Mouse (Mus musculus): ENCODE data around the gene Cobl. TPM values are rescaled to one million over a fixed set of nuclear protein-coding genes. Genes with fewer than 3 reads are reported as not detected.

Gene Cobl
- total RNA-seq, 2 experiments from 2014 or later = 2.0 to 2.8 TPM

DNA sequence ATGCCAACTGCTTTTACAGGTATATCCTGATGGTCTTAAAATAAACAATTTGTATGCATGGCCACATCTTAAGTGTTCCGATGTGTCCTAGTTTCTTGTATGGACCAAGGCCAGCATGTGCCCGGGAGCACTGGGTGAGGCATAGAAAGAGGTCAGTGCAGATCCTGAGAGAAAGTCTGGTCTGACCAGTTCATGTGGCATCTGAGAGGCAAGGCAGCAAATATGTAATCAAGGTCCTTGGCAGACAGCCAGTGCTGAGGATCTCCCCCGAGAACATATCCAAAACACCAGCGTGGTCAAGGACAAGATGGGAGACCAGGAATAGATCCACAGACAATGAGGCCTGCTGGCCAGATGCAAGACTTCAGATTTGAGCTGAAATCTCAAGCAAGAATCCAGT is 81.8 kb downstream of the Cobl start:
- peak in 1 of 2 experiments; percentile 32 for DNase-seq

- no peak for DNase-seq
Observed at GRCm38 (mm10) chr11:12381096-12381495, 83.7 kb downstream of the Cobl start.

- DNase-seq = no peak
Observed at GRCm38 (mm10) chr11:12376628-12377027, 88.1 kb downstream of the Cobl start.

- peak; percentile 81 to 85 for DNase-seq
Observed at GRCm38 (mm10) chr11:12373106-12374098, 91.4 kb downstream of the Cobl start.

GRCm38 (mm10) chr11:12370957-12371356 is 93.8 kb downstream of the Cobl start:
- no peak for DNase-seq

DNA sequence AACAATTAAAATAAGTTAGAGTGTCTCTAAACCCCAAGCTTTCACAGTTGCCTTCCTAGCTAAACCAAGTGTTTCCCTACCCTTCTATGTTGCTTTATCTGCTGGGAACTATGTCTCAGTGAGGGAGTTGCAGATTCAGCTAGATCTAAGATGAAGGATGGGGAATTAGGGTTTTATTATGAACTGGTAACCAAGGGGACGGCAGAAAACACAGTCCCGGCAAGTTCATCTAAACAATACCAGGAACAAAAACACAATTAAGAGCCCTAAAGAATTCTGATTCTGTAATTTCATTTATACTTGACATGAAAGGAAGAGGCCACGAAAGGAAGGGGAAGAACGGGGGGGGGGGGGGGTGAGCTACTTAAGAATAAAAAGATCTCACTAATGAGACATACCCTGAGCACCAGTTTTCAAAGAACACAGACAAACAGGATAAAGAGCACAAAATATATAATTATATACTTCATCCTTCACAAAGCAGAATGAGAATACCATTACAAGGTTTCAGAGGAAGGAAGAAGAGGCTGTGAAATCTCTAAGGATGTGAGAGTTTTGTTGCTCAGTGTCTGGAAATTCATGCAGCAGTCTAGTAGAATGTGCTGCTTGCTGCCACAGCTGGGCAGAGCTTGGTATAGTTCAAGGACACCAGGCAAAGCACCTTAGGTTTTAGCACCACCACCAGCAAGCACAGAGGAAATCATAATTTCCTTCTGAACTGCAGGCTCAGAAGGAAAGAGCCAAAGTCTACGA is 97.2 kb downstream of the Cobl start:
- DNase-seq = no peak

DNA sequence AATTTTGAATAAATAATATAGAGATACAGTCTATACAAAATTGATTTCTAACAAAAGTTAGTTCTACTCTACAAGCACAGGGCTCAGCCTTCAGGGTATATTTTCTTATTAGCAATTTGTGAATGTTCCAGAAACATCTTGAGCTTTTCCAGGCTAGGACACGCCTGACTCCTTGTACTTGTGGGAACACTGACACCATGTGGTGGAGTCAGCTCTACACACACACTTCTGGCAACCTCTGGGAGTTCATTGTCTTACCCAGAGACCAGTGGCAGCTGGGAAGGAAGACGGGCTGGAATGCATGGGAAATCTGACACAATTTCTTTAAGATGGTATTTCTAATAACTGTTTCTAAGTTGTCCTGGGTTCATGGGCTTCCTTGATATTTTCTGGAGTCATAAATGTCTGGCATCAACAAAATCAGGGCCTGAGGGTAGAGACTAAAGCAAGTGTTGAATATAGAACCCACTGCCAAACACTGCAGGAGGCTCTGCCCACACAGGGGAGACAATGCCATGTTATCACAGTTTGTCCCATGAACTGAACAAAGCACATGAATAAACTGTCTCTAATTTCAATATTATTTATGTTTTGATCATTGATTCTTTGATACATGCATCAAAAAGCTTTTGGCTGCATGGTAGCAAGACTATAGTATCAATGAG is 105.3 kb downstream of the Cobl start:
- peak; percentile 22 to 62 for DNase-seq

- DNase-seq = no peak
Observed at GRCm38 (mm10) chr11:12358602-12359001, 106.2 kb downstream of the Cobl start.

- DNase-seq = peak; percentile 49 to 65
Observed at GRCm38 (mm10) chr11:12355681-12356080, 109.1 kb downstream of the Cobl start.

DNA sequence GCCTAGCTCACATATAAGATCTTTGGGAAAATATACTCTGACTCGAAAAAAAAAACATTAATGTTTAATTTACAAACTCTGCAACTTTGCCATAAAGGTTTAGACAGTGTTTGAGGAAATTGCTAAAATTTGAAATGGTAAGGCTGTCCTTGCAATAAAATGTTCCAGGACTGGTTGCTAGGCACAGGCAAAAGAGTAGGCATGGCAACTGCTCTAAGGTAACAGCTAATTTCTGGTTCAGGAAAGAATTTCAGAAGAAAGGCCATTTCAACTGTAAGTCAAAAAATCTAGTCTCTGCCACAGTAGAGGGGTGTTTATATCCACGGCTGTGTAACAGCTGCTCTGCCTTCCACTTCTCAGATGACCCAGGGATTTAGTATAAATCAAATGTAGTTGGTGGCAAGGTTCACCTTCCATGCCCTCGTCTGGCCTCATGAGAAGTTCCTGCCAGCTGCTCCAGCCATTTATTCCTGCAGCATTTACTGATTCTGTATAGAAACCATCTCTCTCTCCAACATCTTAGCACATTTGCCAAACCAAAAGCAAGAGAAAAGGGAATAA is 113.7 kb downstream of the Cobl start:
- DNase-seq = no peak

- DNase-seq = no peak
Observed at GRCm38 (mm10) chr11:12350086-12350485, 114.7 kb downstream of the Cobl start.

GRCm38 (mm10) chr11:12346486-12346885 is 118.3 kb downstream of the Cobl start:
- no peak for DNase-seq

DNA sequence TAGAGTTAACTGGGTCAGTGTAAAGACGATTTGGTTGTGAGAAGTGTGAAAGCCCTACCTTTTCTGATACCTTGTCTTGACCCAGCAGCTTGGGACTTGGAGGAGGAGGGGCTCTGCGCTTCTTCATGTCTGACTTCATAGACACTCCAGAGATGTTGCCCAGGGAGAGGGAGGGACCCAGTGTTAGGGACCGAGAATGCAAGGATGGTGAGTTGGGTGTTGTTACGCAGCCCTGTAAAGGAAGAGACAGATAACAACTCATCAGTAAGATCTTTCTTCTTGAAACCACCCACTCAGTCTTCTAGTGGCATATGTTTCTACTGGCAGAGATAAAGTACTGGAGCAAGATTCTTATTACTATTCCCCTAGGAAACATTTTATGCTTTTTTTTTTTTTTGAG is 121.1 kb downstream of the Cobl start:
- DNase-seq = no peak

GRCm38 (mm10) chr11:12340697-12341096 is 124.1 kb downstream of the Cobl start:
- no peak for DNase-seq

GRCm38 (mm10) chr11:12336145-12336544 is 128.6 kb downstream of the Cobl start:
- DNase-seq = peak; percentile 53 to 63

GRCm38 (mm10) chr11:12331997-12332396 is 132.8 kb downstream of the Cobl start:
- peak in 1 of 2 experiments; percentile 24 for DNase-seq

DNA sequence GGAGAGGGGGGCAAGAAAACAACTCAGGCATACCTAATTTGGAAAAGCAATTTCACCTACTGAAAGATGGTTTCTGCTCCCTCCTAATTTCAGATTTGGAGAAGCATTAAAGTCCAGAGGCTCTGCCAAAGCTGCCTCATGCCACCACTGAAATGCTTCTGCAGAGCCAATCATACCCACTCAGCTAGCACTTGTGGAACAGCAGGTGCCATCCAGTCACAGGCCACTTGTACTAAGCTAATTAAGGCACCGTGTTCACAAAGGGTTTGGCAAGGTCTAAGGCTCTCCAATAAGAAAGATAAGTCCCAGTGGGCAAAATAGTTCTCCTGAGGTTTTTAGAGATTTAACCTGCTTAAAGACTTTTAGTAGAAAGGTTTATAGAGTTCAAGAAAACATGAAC is 143.3 kb downstream of the Cobl start:
- no peak for DNase-seq

DNA sequence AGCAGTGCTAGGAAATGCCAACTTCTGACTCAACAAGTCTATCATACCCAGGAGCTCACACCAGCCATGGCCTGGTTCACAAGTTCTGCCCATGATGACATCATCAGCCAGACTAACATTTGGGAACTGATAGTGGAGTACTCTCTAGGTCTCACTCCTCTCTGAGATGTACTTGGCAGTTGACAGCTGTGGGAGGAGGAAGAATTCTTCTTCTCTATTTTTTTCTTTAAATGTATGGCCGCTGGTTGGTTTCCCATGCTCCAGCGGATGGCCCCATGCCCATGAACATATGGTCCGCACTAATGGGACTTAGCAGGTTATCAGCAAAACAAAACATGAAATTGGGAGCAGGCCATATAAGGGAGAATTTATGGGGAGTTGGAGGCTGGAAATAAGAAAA is 145.4 kb downstream of the Cobl start:
- no peak for DNase-seq

DNA sequence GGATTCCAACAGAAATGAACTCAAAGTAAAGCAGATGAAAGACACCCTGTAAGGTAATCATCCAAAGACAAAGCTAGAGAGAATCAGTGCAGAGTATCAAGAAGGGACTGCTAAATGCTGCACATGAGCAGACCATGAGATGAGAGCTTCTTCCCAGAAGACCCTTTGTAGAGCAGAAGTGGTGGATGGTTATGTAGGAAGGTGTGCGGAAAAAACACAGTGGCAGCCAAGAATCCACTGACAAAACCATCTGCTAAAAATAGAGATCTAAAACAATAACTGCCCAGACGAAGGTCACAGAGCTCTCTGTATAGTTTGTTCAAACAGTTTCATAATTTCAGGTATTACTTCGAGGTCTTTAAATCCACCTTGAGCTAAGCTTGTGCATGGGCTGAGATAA is 149.1 kb downstream of the Cobl start:
- DNase-seq = no peak

- peak; percentile 12 to 46 for DNase-seq
Observed at GRCm38 (mm10) chr11:12314278-12315043, 150.3 kb downstream of the Cobl start.

- no peak for DNase-seq
Observed at GRCm38 (mm10) chr11:12311419-12311818, 153.3 kb downstream of the Cobl start.
